8 mouse cellular contexts compared by ENCODE assay signal in the genomic region with DNA sequence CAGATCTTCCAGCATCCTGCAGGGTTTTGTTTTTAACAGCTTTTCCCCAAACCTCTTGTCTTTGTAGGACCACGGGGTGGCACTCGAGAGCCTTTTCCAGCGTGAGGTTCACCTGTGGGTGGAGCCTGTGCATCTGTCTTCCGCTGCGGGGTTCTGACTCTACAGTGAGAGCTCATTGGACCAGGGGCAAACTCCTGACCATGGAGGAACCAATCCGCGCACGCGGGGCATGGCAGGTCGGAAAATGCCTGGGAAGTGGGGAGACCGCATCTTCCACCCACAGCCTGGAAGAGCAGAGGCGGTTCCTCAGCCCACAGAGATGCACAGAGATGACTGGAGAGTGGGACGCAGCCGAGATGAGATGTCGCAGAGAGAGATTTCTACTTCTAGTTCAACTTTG. TPM values are rescaled to one million over a fixed set of nuclear protein-coding genes. Genes with fewer than 3 reads are reported as not detected.
A peak's percentile ranks its signal among the peaks of the same experiment; 100 is the strongest.
DNase-seq lines count a peak whose midpoint lies in the region; ATAC-seq and TF ChIP-seq lines count a peak whose summit lies in the region.

No protein-coding gene starts in this region.

- ATAC-seq in erythroid progenitor cell, adult 5-6 weeks (replicated peaks; ENCODE audit: low FRiP score, poor library complexity, severe bottlenecking) = peak; percentile 98
- ATAC-seq in heart, embryonic 12.5 days (ENCODE audit: insufficient number of reproducible peaks, low FRiP score) = peak; percentile 98
- ATAC-seq in kidney, postnatal 0 days (replicated peaks; ENCODE audit: low FRiP score, low read depth) = peak; percentile 100
- ATAC-seq in liver, embryonic 11.5 days (replicated peaks; ENCODE audit: low FRiP score) = peak; percentile 100
- peak; percentile 100 for ATAC-seq in stomach, embryonic 14.5 days (ENCODE audit: insufficient number of reproducible peaks, insufficient read depth, low FRiP score, low read depth)

- H3K9me3 ChIP-seq in heart, embryonic 12.5 days (replicated peaks) = no peaks in the 10 kb centered on the region
- H3K9me3 ChIP-seq in kidney, postnatal 0 days (replicated peaks; ENCODE audit: low read length) = no peaks in the 10 kb centered on the region
- H3K9me3 ChIP-seq in liver, embryonic 11.5 days (ENCODE audit: control insufficient read depth, low read length) = no peaks in the 10 kb centered on the region
- no peaks in the 10 kb centered on the region for H3K9me3 ChIP-seq in stomach, embryonic 14.5 days (ENCODE audit: control insufficient read depth, low read depth, low read length)

- DNase-seq in CD4-positive helper T cell, adult 2 months (ENCODE audit: low read depth, low spot score) = peak; percentile 96
- DNase-seq in brain, embryonic 18.5 days (ENCODE audit: low read depth, low spot score) = peak; percentile 95
- peak; percentile 99 for DNase-seq in kidney, postnatal 0 days (ENCODE audit: low spot score)
- DNase-seq in liver, embryonic 11.5 days (ENCODE audit: low spot score) = peak; percentile 84
- DNase-seq in naive thymus-derived CD4-positive, alpha-beta T cell, adult 2 months (ENCODE audit: low read depth) = peak; percentile 97

- H3K4me3 ChIP-seq in heart, embryonic 12.5 days = peak overlapping the region; percentile 38
- peak overlapping the region; percentile 20; the same call in 1 of the 2 replicates for H3K4me3 ChIP-seq in kidney, postnatal 0 days (replicated peaks; ENCODE audit: low read depth, low read length)
- peak overlapping the region; percentile 25 for H3K4me3 ChIP-seq in liver, embryonic 11.5 days (ENCODE audit: low read depth, low read length)
- H3K4me3 ChIP-seq in stomach, embryonic 14.5 days (ENCODE audit: low read depth, low read length) = peak overlapping the region; percentile 17

- peak overlapping the region; percentile 67 for H3K4me2 ChIP-seq in heart, embryonic 12.5 days
- H3K4me2 ChIP-seq in kidney, postnatal 0 days (ENCODE audit: low read length) = peak overlapping the region; percentile 56
- peak overlapping the region; percentile 64 for H3K4me2 ChIP-seq in liver, embryonic 11.5 days
- H3K4me2 ChIP-seq in stomach, embryonic 14.5 days (replicated peaks; ENCODE audit: low read depth, low read length) = peak overlapping the region; percentile 55

- peak overlapping the region; percentile 17; the same call in 1 of the 2 replicates for H3K27ac ChIP-seq in heart, embryonic 12.5 days (ENCODE audit: poor library complexity, severe bottlenecking)
- H3K27ac ChIP-seq in kidney, postnatal 0 days = no peak overlapping the region
- no peak overlapping the region for H3K27ac ChIP-seq in liver, embryonic 11.5 days (ENCODE audit: low read depth, low read length)
- no peak overlapping the region for H3K27ac ChIP-seq in stomach, embryonic 14.5 days (ENCODE audit: low read length)

- peak overlapping the region; percentile 53; the same call in 1 of the 2 replicates for H3K9ac ChIP-seq in heart, embryonic 12.5 days
- no peak overlapping the region; the same call in 1 of the 2 replicates for H3K9ac ChIP-seq in kidney, postnatal 0 days (ENCODE audit: low read depth, low read length)
- H3K9ac ChIP-seq in liver, embryonic 11.5 days (ENCODE audit: low read depth, low read length) = no peak overlapping the region
- no peak overlapping the region for H3K9ac ChIP-seq in stomach, embryonic 14.5 days (replicated peaks; ENCODE audit: low read depth, low read length)

- no peaks in the 10 kb centered on the region for H3K4me1 ChIP-seq in heart, embryonic 12.5 days (replicated peaks)
- no peaks in the 10 kb centered on the region for H3K4me1 ChIP-seq in kidney, postnatal 0 days (replicated peaks; ENCODE audit: insufficient read depth, low read length)
- no peaks in the 10 kb centered on the region for H3K4me1 ChIP-seq in liver, embryonic 11.5 days (replicated peaks; ENCODE audit: control insufficient read depth, insufficient read depth, low read length)
- no peaks in the 10 kb centered on the region for H3K4me1 ChIP-seq in stomach, embryonic 14.5 days (ENCODE audit: control insufficient read depth, insufficient read depth, low read length)

- no peaks in the 10 kb centered on the region for H3K27me3 ChIP-seq in heart, embryonic 12.5 days (replicated peaks)
- H3K27me3 ChIP-seq in kidney, postnatal 0 days (ENCODE audit: insufficient read depth, low read length) = no peaks in the 10 kb centered on the region
- H3K27me3 ChIP-seq in liver, embryonic 11.5 days (replicated peaks; ENCODE audit: control insufficient read depth, insufficient read depth, low read length) = no peaks in the 10 kb centered on the region
- no peaks in the 10 kb centered on the region for H3K27me3 ChIP-seq in stomach, embryonic 14.5 days (ENCODE audit: control insufficient read depth, insufficient read depth, low read length)

- peak; percentile 97 for TF ChIP-seq CTCF in kidney, postnatal 0 days (IDR thresholded peaks at IDR 0.05; ENCODE audit: low read depth)

- WGBS in heart, embryonic 12.5 days = 6% methylated on average over 15 of the region's 15 CpGs
- 1% methylated on average over 15 of the region's 15 CpGs for WGBS in kidney, postnatal 0 days
- WGBS in liver, embryonic 11.5 days = 3% methylated on average over 15 of the region's 15 CpGs
- WGBS in stomach, embryonic 14.5 days = 3% methylated on average over 15 of the region's 15 CpGs

- no peaks in the 10 kb centered on the region for H3K36me3 ChIP-seq in heart, embryonic 12.5 days
- H3K36me3 ChIP-seq in kidney, postnatal 0 days (ENCODE audit: insufficient read depth, low read length) = no peaks in the 10 kb centered on the region
- H3K36me3 ChIP-seq in liver, embryonic 11.5 days (ENCODE audit: control insufficient read depth, insufficient read depth, low read length) = no peaks in the 10 kb centered on the region
- no peaks in the 10 kb centered on the region for H3K36me3 ChIP-seq in stomach, embryonic 14.5 days (ENCODE audit: control insufficient read depth, insufficient read depth, low read length)

RNA-seq across cellular contexts. Expression of a gene that starts 38.5 kb away (rescaled TPM):
- total RNA-seq in erythroid progenitor cell, adult 5-6 weeks (2015; ENCODE audit: low replicate concordance) = 4.0 and 7.5 TPM in 2 replicates
- total RNA-seq in erythroid progenitor cell, adult 5-6 weeks (2017; ENCODE audit: low replicate concordance) = 6.3 and 8.9 TPM in 2 replicates
- polyA plus RNA-seq in heart, embryonic 12.5 days (2016; fragmentation: Nextera tagmentation; extraction: Ambion mirVana) = 16.1 and 17.6 TPM in 2 replicates
- 13.8 and 14.9 TPM in 2 replicates for polyA plus RNA-seq in kidney, postnatal 0 days (2015; fragmentation: Nextera tagmentation; extraction: Ambion mirVana)
- polyA plus RNA-seq in liver, embryonic 11.5 days (2014; fragmentation: Nextera tagmentation; extraction: Ambion mirVana) = 9.5 and 9.7 TPM in 2 replicates
- 24.3 and 25.0 TPM in 2 replicates for polyA plus RNA-seq in stomach, embryonic 14.5 days (2014; fragmentation: Nextera tagmentation; extraction: Ambion mirVana)
